ENCODE assay signal across 23 mouse cellular contexts in genomic region chr5:150378586-150378985, GRCm38 (mm10).
DNase-seq lines count a peak whose midpoint lies in the region; ATAC-seq lines count a peak whose summit lies in the region.
"Had no signal": no experiment of that assay in that cellular context is flagged by ENCODE, and none has a peak within 500 bp of the region (broad histone marks: within the 10 kb centered on the region; RNA-seq: fewer than 3 reads in every experiment).

No protein-coding gene starts in this region.

- H3K27me3 ChIP-seq in heart, embryonic 12.5 days (replicated peaks), result no peaks in the 10 kb centered on the region
- no peaks in the 10 kb centered on the region for H3K27me3 ChIP-seq in heart, embryonic 10.5 days (ENCODE audit: insufficient read depth, poor library complexity, severe bottlenecking)
- H3K27me3 ChIP-seq: CH12.LX, Patski had no signal

- intact Hi-C loops in heart, postnatal 25 days (cut with DNase I), result no loop called here

- no peak overlapping the region for H3K9ac ChIP-seq in heart, embryonic 12.5 days

- peaks cover 74% of the 10 kb centered on the region for H3K36me3 ChIP-seq in heart, embryonic 12.5 days
- peaks cover 64% of the 10 kb centered on the region for H3K36me3 ChIP-seq in heart, embryonic 10.5 days
- H3K36me3 ChIP-seq: G1E had no signal

- DNase-seq in heart, adult 11 months, result peak; percentile 88
- no peak for DNase-seq in heart, embryonic 10.5 days (ENCODE audit: low spot score)
- no peak for DNase-seq in heart, postnatal 25 days (ENCODE audit: low spot score)
- DNase-seq in retina, postnatal 1 day, result peak; percentile 50
- DNase-seq in retina, embryonic 14.5 days (ENCODE audit: low spot score), result no peak
- DNase-seq in ZHBTc4 (ENCODE audit: low read depth, low spot score), result peak; percentile 16
- DNase-seq in lung, adult 18-20 months, result no peak
- DNase-seq: adrenal gland, adult 2 months; adrenal gland, adult 8-10 months; adrenal gland, postnatal 10 days; adrenal gland, postnatal 14 days; adrenal gland, postnatal 25 days; adrenal gland, postnatal 36 days; B cell, adult 2 months; cerebellum, adult 11 months; cerebellum, adult 11-12 months; cerebellum, adult 18-20 months had no signal

- no peaks in the 10 kb centered on the region for H3K9me3 ChIP-seq in heart, embryonic 12.5 days (replicated peaks)
- H3K9me3 ChIP-seq in heart, embryonic 10.5 days, result no peaks in the 10 kb centered on the region

- 80% methylated on average over 18 of the region's 18 CpGs for WGBS in heart, embryonic 12.5 days
- 83% methylated on average over 18 of the region's 18 CpGs for WGBS in heart, embryonic 10.5 days

- ATAC-seq in heart, embryonic 12.5 days (ENCODE audit: insufficient number of reproducible peaks, low FRiP score), result no peak
- ATAC-seq: activated CD4-positive, CD25-positive, alpha-beta regulatory T cell, adult 4 months; CD4-positive, CD25-positive, alpha-beta regulatory T cell, adult 4 months; Patski had no signal

- no peak overlapping the region for H3K27ac ChIP-seq in heart, embryonic 12.5 days (ENCODE audit: poor library complexity, severe bottlenecking)
- H3K27ac ChIP-seq in heart, embryonic 10.5 days, result peak overlapping the region; percentile 57

- H3K4me3 ChIP-seq in heart, embryonic 12.5 days, result no peak overlapping the region
- H3K4me3 ChIP-seq in heart, embryonic 10.5 days, result no peak overlapping the region

- H3K4me2 ChIP-seq in heart, embryonic 12.5 days, result no peak overlapping the region

- peaks cover 3% of the 10 kb centered on the region; the same call in 1 of the 2 replicates for H3K4me1 ChIP-seq in heart, embryonic 12.5 days (replicated peaks)
- H3K4me1 ChIP-seq in heart, embryonic 10.5 days, result peaks cover 10% of the 10 kb centered on the region; the same call in 1 of the 2 replicates

Comparison
In these comparisons a context has a peak if more than half of its experiments do, and no peak if none do; other contexts are left out.
1. DNase-seq: peak in heart, adult 11 months (single experiment), retina, postnatal 1 day (single experiment) and ZHBTc4 (single experiment); none in heart, embryonic 10.5 days (single experiment), heart, postnatal 25 days (single experiment), retina, embryonic 14.5 days (single experiment) and lung, adult 18-20 months (0 of 2).